Mouse (Mus musculus) heart, embryonic 10.5 days (tissue): ENCODE data around the gene Eml4. TPM values are rescaled to one million over a fixed set of nuclear protein-coding genes. Genes with fewer than 3 reads are reported as not detected.

Experiments
- DNase-seq: peaks from one replicate; pipeline ENCODE4 v3.0.0-alpha.2; 2017; ENCODE audit warnings: low spot score
- H3K27ac ChIP-seq: fragments of 300-500 bp; sonication (generic); 2 replicates; pipeline ENCODE4 v1.5.1; 2016; ENCODE audit warnings: mild to moderate bottlenecking
- H3K27me3 ChIP-seq: fragments of 300-500 bp; sonication (generic); 2 replicates; pipeline ENCODE4 v1.6.1; 2016; ENCODE audit warnings: mild to moderate bottlenecking; ENCODE audit not compliant: poor library complexity, insufficient read depth, severe bottlenecking
- H3K36me3 ChIP-seq: fragments of 300-500 bp; sonication (generic); 2 replicates; pipeline ENCODE4 v1.6.1; 2016; ENCODE audit warnings: mild to moderate bottlenecking, moderate library complexity
- H3K4me1 ChIP-seq: fragments of 300-500 bp; sonication (generic); 2 replicates; pipeline ENCODE4 v1.6.1; 2016; ENCODE audit warnings: mild to moderate bottlenecking
- H3K4me3 ChIP-seq: fragments of 300-500 bp; sonication (generic); 2 replicates; pipeline ENCODE4 v1.5.1; 2016; ENCODE audit warnings: mild to moderate bottlenecking, moderate library complexity
- H3K9me3 ChIP-seq: fragments of 300-500 bp; sonication (generic); 2 replicates; pipeline ENCODE4 v1.6.1; 2016; ENCODE audit warnings: mild to moderate bottlenecking, moderate library complexity
- WGBS: fragments of 180-500 bp; shearing (Covaris S2); methylation state at CpG from one replicate; pipeline ENCODE4 v1.1.7; 2016; 5-methylcytosine and 5-hydroxymethylcytosine counted together
- polyA plus RNA-seq: library from polyadenylated mRNA; unstranded; fragments of >200 nt; fragmentation: Nextera tagmentation; extraction: Ambion mirVana; gene quantifications from 2 replicates; pipeline ENCODE4 v1.2.1, GENCODE M21; 2016

Gene Eml4
- polyA plus RNA-seq, result 27.8 and 37.3 TPM in 2 replicates

DNA sequence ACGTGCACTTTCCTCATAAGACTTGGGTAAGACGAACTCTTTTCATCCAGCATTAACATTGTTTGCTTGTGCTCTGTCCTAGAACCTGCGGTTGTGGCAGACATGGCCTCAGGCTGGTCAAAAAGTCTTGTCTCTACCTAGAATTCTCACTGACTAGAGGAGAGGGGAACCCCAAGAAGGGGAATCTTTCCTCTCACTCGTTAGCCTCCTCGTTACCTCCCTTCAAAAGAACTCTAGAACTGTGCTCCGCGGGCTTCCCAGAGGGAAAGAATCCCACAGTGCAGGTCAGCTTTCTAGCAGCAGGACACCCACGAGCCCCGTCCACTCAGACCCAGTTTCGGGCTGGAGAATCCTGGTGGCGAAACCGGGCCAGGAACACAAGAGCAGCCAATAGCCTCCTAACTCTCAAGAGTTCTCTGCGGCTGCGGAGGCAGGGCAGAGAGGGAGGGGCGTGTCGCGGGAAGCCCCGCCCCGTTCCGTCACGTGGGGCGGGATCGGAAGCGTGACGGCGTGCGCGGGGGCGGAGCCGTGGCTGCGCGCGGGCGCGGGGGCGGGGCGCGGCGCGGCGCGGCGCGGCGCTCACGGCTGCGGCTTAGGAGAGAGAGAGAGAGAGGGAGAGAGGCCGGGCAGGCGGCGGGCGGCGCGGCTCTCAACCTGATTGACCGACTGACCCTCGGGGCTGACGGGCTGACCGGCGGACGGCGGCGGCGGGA, at the start of gene Eml4:
Gene Eml4 (plus strand): TSS at position 553 of the 713 bp plus-strand sequence.
- DNase-seq, result peak; percentile 96
- H3K9me3 ChIP-seq, result no peaks in the 10 kb centered on the region
- peak within 1 kb of the TSS; percentile 97 for H3K27ac ChIP-seq
- WGBS, result 3% methylated on average over 32 of the region's 62 CpGs
- H3K4me3 ChIP-seq, result peak within 1 kb of the TSS; percentile 97
- H3K36me3 ChIP-seq, result no peaks in the 10 kb centered on the region
- no peaks in the 10 kb centered on the region for H3K27me3 ChIP-seq
- peaks cover 29% of the 10 kb centered on the region for H3K4me1 ChIP-seq

DNA sequence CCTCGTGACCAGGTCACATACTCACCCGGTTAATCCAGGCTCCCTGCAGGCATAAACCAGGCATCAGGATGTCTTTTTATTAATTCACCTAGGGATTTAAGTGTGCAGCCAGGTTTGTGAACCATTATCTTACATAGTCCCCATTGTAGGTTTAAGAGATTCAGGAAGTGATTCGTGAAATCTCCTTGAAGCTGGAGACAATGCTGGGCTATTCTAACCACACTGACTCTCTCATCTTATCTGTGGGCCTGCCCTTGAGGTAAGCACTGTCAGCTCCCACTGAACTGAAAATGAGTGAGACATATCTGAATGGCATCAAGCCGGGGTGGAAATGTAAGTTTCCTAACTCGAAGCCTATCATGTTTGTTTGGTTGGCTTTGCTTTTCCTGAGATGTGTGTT, 49.3 kb upstream of the Eml4 start:
- DNase-seq, result no peak
- no peaks in the 10 kb centered on the region for H3K36me3 ChIP-seq
- 58% methylated on average over 5 of the region's 5 CpGs for WGBS
- no peaks in the 10 kb centered on the region for H3K9me3 ChIP-seq
- H3K4me1 ChIP-seq, result 0 out of 2 replicates have a peak, but pooled peaks cover 6% of the 10 kb centered on the region
- no peak overlapping the region for H3K4me3 ChIP-seq
- no peaks in the 10 kb centered on the region for H3K27me3 ChIP-seq
- no peak overlapping the region for H3K27ac ChIP-seq

- no peak overlapping the region for H3K27ac ChIP-seq
- DNase-seq, result no peak
- no peaks in the 10 kb centered on the region for H3K9me3 ChIP-seq
- H3K36me3 ChIP-seq, result no peaks in the 10 kb centered on the region
- H3K4me3 ChIP-seq, result no peak overlapping the region
- H3K4me1 ChIP-seq, result peaks cover 31% of the 10 kb centered on the region
- 70% methylated on average over 7 of the region's 7 CpGs for WGBS
- H3K27me3 ChIP-seq, result no peaks in the 10 kb centered on the region
Observed at GRCm38 (mm10) chr17:83304089-83304822, 46.5 kb upstream of the Eml4 start.

GRCm38 (mm10) chr17:83306964-83307640, 43.6 kb upstream of the Eml4 start:
- Histone ChIP-seq H3K4me1 (peaks cover 38% of the 10 kb centered on the region), H3K27me3 (no peaks in the 10 kb centered on the region), H3K4me3 (no peak overlapping the region), H3K9me3 (no peaks in the 10 kb centered on the region), H3K36me3 (no peaks in the 10 kb centered on the region), H3K27ac (peak overlapping the region; percentile 52; the same call in 1 of the 2 replicates)
- 62% methylated on average over 12 of the region's 12 CpGs for WGBS
- DNase-seq, result no peak

DNA sequence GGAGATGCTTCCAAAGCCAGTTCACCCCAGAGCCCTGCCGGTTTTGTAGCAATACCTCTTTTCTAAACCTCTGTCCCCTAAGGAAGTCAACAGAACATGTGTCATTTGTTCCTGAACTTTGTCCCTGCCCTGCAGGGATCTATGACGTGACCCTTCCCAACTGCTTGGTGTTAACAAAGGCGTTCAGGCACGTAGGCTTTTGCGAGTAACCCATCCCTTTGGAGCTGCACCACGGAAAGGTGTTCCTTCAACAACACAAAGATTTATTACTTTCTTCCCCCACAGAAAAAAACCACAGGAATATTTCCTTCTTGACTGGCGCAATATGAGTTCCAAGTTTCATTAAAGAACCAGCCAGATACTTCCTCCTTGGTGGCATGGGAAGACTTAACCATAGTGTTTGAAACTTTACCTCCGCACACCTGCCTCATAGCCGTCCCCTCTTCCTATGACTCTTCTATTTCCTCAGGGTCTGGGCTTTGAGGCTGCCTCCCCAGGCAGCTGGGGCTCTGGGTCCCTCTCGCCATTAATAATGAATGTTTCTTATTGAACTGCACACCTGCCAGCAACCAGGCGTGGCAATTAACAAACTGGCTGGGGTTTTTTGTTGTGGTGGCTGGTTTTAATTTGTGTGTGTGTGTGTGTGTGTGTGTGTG, 43.0 kb upstream of the Eml4 start:
- Histone ChIP-seq H3K27ac (peak overlapping the region; percentile 86), H3K9me3 (no peaks in the 10 kb centered on the region), H3K4me3 (no peak overlapping the region), H3K4me1 (peaks cover 44% of the 10 kb centered on the region), H3K27me3 (no peaks in the 10 kb centered on the region), H3K36me3 (no peaks in the 10 kb centered on the region)
- DNase-seq, result no peak
- WGBS, result 81% methylated on average over 11 of the region's 11 CpGs

- Histone ChIP-seq H3K4me3 (no peak overlapping the region), H3K27me3 (no peaks in the 10 kb centered on the region)
- 41% methylated on average over 4 of the region's 4 CpGs for WGBS
Observed at GRCm38 (mm10) chr17:83308451-83308850, 42.3 kb upstream of the Eml4 start.

DNA sequence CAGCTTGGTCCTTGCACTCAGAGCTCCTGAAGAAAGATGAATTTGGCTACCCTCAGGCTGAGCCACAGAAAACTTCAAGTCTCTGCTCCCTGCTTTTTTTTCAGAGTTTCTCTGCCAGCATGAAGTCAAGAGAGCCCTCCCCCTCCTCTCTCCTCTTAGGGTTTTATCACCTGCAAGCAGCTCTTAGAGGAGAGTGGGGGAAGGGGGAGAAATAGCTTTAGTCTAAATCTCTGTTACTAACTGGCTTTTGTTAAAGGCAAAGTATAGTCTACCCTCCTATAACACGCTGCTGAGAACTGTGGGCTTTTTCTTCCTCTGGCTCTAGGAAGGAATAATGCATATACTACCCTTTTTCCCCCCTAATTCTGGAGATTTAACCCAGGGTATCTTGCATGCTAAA, 41.5 kb upstream of the Eml4 start:
- peak overlapping the region; percentile 16; the same call in 1 of the 2 replicates for H3K4me3 ChIP-seq
- DNase-seq, result no peak
- no peaks in the 10 kb centered on the region for H3K36me3 ChIP-seq
- H3K27me3 ChIP-seq, result no peaks in the 10 kb centered on the region
- H3K9me3 ChIP-seq, result no peaks in the 10 kb centered on the region
- WGBS, result 5% methylated on average over 1 of the region's 1 CpGs
- peak overlapping the region; percentile 86 for H3K27ac ChIP-seq
- peaks cover 52% of the 10 kb centered on the region for H3K4me1 ChIP-seq

More at GRCm38 (mm10) chr17:83308451-83308850, 42.3 kb upstream of the Eml4 start:
- no peaks in the 10 kb centered on the region for H3K36me3 ChIP-seq
- no peaks in the 10 kb centered on the region for H3K9me3 ChIP-seq
- peaks cover 49% of the 10 kb centered on the region for H3K4me1 ChIP-seq
- H3K27ac ChIP-seq, result peak overlapping the region; percentile 86
- no peak for DNase-seq

DNA sequence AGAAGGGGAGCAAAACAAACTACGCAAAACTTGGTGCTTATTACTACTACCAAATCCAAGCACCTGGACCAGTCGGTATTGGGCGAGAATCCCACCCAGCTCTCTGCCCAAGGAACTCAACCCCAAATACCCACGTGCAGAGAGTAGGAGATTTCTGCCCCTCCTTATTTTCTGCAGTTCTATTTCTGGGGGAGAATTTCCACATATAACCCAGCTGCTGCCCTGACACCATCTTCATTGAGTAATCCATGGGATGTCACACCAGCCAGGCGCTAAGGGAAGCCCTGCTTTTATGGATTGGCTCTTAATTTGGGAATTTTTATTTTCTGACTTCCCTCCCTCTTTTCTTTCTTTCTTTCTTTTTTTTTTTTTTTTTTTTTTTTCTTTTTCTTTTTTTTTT, 38.9 kb upstream of the Eml4 start:
- Histone ChIP-seq H3K36me3 (no peaks in the 10 kb centered on the region), H3K4me3 (no peak overlapping the region), H3K4me1 (peaks cover 64% of the 10 kb centered on the region), H3K27me3 (no peaks in the 10 kb centered on the region), H3K9me3 (no peaks in the 10 kb centered on the region), H3K27ac (peak overlapping the region; percentile 67; the same call in 1 of the 2 replicates)
- 69% methylated on average over 5 of the region's 5 CpGs for WGBS
- DNase-seq, result no peak

DNA sequence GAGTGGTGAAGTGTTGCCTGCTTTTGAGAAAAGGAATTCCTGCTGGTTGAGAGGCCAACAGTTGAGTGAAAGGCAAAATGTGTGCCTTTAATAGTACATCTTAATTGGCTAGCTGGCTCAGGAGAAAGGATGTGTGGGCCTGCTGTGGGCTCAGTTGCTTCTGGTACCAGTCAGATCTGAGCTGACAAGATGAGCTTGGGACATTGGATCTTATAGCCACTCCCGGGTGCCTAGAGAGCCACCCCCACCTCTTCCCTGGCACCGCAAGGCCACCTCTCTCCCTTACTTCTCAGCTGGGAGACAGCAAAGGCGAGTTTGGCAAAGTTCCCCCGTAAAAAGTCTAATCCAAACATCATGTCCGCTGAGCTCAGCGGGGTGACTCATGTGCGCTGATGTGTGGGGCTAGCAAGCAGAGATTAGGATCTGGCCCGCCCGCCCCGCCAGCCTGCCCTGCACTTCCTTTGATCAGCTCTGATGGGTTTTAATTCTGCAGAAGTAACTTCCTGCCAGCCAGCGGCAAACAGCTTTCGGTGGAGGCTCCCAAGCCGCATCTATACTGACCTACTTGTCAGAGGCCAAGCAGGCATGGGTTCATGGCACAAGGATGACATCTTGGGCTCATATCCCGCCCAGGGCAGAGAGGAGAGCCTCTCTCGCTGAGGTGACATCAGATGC, 38.4 kb upstream of the Eml4 start:
- whole genome bisulfite sequencing, result 6% methylated on average over 15 of the region's 15 CpGs
- H3K4me1 ChIP-seq, result peaks cover 59% of the 10 kb centered on the region
- H3K27ac ChIP-seq, result peak overlapping the region; percentile 87
- H3K4me3 ChIP-seq, result peak overlapping the region; percentile 46
- H3K9me3 ChIP-seq, result no peaks in the 10 kb centered on the region
- no peaks in the 10 kb centered on the region for H3K27me3 ChIP-seq
- no peak for DNase-seq
- no peaks in the 10 kb centered on the region for H3K36me3 ChIP-seq

- Histone ChIP-seq H3K4me3 (no peak overlapping the region), H3K4me1 (peaks cover 55% of the 10 kb centered on the region), H3K27me3 (no peaks in the 10 kb centered on the region), H3K9me3 (no peaks in the 10 kb centered on the region), H3K36me3 (no peaks in the 10 kb centered on the region), H3K27ac (peak overlapping the region; percentile 36; the same call in 1 of the 2 replicates)
- WGBS, result 20% methylated on average over 8 of the region's 8 CpGs
- no peak for DNase-seq
Observed at GRCm38 (mm10) chr17:83313046-83313689, 37.6 kb upstream of the Eml4 start.

DNA sequence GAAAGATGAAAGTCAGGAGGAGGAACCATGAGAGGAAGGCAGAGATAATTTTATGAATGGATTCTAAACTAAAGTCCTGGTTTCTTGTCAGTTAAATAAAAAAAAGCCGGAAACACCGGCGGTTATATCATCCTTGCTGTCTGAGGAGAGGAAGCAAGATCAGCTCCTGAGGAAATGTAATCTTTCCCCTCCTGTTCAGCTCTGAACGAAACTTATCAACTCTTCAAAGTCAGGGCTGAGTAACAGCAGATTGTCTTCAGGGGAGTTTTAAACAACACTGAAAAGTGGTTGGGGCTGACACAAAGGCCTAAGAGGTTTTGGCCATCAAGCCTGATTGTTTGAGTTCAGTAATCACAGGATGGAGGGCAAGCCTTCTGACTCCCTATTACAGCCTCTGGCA, 35.3 kb upstream of the Eml4 start:
- WGBS, result 25% methylated on average over 4 of the region's 4 CpGs
- no peak for DNase-seq
- peak overlapping the region; percentile 56; the same call in 1 of the 2 replicates for H3K27ac ChIP-seq

More for the DNA sequence above, 35.3 kb upstream of the Eml4 start:
- Histone ChIP-seq H3K36me3 (no peaks in the 10 kb centered on the region), H3K4me1 (peaks cover 43% of the 10 kb centered on the region), H3K9me3 (0 out of 2 replicates have a peak, but pooled peaks cover 4% of the 10 kb centered on the region), H3K27me3 (no peaks in the 10 kb centered on the region), H3K4me3 (no peak overlapping the region)
